Mouse (Mus musculus) midbrain, embryonic 13.5 days (tissue): ENCODE measurements around the gene Itih5. TPM values are rescaled to one million over a fixed set of nuclear protein-coding genes. Genes with fewer than 3 reads are reported as not detected.

ENCODE experiments used
- ATAC-seq: fragments of 200-750 bp; cut with Nextera tagmentation; 2 replicates; pipeline ENCODE4 v1.8.0; 2017; ENCODE audit warnings: mild to moderate bottlenecking, moderate TSS enrichment, moderate library complexity
- H3K27ac ChIP-seq: fragments of 300-500 bp; sonication (generic); 2 replicates; pipeline ENCODE4 v1.5.1; 2015; ENCODE audit warnings: inconsistent platforms, mild to moderate bottlenecking, moderate library complexity
- H3K27me3 ChIP-seq: fragments of 300-500 bp; sonication (generic); 2 replicates; pipeline ENCODE4 v1.6.1; 2015; ENCODE audit warnings: mild to moderate bottlenecking, inconsistent platforms
- H3K36me3 ChIP-seq: fragments of 300-500 bp; sonication (generic); 2 replicates; pipeline ENCODE4 v1.6.1; 2015; ENCODE audit warnings: mild to moderate bottlenecking, inconsistent platforms
- H3K4me1 ChIP-seq: fragments of 300-500 bp; sonication (generic); replicated peaks from 2 replicates; pipeline ENCODE4 v1.6.1; 2015; ENCODE audit warnings: inconsistent platforms
- H3K4me2 ChIP-seq: fragments of 300-500 bp; sonication (generic); replicated peaks from 2 replicates; pipeline ENCODE4 v1.6.1; 2015; ENCODE audit warnings: moderate library complexity, mild to moderate bottlenecking, inconsistent platforms
- H3K4me3 ChIP-seq: fragments of 300-500 bp; sonication (generic); replicated peaks from 2 replicates; pipeline ENCODE4 v1.5.1; 2015; ENCODE audit warnings: mild to moderate bottlenecking, inconsistent platforms
- H3K9ac ChIP-seq: fragments of 300-500 bp; sonication (generic); replicated peaks from 2 replicates; pipeline ENCODE4 v1.6.1; 2015; ENCODE audit warnings: mild to moderate bottlenecking, inconsistent platforms
- H3K9me3 ChIP-seq: fragments of 300-500 bp; sonication (generic); 2 replicates; pipeline ENCODE4 v1.6.1; 2016; ENCODE audit warnings: mild to moderate bottlenecking, inconsistent platforms
- WGBS: fragments of 180-500 bp; shearing (Covaris S2); methylation state at CpG from one replicate; pipeline ENCODE4 v1.1.7; 2015; 5-methylcytosine and 5-hydroxymethylcytosine counted together
- polyA plus RNA-seq: library from polyadenylated mRNA; unstranded; fragments of >200 nt; fragmentation: Nextera tagmentation; extraction: Ambion mirVana; gene quantifications from 2 replicates; pipeline ENCODE4 v1.2.1, GENCODE M21; 2015

The Itih5 gene
- polyA plus RNA-seq, 1 experiment from 2014 or later = 6.2 TPM

DNA sequence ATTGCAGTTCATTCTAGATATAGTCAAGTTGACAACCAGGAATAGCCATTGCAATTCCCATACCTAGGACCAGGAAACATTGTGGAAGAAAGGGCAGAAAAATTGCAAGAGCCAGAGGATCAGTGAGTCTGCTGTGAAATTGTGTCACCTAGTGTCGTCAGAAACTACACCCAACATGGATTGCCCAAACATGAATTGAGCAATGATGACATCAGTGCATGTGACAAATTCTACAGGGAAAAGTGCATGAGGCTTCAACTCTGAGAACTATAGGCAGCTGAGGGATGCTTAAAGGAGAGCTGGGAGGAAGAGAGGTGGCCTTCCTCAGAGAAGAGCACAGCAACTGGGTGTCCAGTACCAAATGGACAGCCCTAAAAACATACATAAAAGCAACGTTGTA, 16.1 kb upstream of the Itih5 start:
- H3K4me2 ChIP-seq = no peak overlapping the region
- no peaks in the 10 kb centered on the region for H3K9me3 ChIP-seq
- no peaks in the 10 kb centered on the region for H3K4me1 ChIP-seq
- no peak overlapping the region for H3K4me3 ChIP-seq
- WGBS = 92% methylated on average over 2 of the region's 2 CpGs
- H3K27ac ChIP-seq = no peak overlapping the region
- H3K27me3 ChIP-seq = no peaks in the 10 kb centered on the region
- H3K36me3 ChIP-seq = no peaks in the 10 kb centered on the region
- H3K9ac ChIP-seq = no peak overlapping the region
- ATAC-seq = no peak

DNA sequence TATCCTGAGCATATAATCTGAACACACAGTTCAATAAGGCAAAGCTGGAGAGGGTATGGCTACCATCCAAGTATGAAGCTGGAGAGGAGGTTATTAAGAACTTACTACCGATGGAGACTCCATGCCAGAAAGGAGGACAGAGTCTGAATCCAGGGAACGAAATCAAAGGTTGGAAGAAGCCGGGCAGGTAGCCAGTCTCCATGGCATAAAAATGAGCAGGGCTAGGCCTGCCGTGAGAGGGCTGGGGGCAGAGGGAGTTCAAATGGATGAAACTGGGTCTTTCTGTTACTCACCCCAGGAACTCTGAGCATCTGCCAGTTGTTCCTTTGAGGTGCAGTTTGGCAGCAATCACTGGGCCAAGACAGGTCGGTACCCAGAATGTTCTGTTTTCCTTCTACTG, 12.9 kb upstream of the Itih5 start:
- Histone ChIP-seq H3K4me2 (no peak overlapping the region), H3K4me1 (no peaks in the 10 kb centered on the region), H3K9ac (no peak overlapping the region), H3K4me3 (no peak overlapping the region), H3K9me3 (no peaks in the 10 kb centered on the region), H3K27me3 (no peaks in the 10 kb centered on the region), H3K27ac (no peak overlapping the region), H3K36me3 (no peaks in the 10 kb centered on the region)
- ATAC-seq = no peak
- WGBS = 77% methylated on average over 5 of the region's 5 CpGs

DNA sequence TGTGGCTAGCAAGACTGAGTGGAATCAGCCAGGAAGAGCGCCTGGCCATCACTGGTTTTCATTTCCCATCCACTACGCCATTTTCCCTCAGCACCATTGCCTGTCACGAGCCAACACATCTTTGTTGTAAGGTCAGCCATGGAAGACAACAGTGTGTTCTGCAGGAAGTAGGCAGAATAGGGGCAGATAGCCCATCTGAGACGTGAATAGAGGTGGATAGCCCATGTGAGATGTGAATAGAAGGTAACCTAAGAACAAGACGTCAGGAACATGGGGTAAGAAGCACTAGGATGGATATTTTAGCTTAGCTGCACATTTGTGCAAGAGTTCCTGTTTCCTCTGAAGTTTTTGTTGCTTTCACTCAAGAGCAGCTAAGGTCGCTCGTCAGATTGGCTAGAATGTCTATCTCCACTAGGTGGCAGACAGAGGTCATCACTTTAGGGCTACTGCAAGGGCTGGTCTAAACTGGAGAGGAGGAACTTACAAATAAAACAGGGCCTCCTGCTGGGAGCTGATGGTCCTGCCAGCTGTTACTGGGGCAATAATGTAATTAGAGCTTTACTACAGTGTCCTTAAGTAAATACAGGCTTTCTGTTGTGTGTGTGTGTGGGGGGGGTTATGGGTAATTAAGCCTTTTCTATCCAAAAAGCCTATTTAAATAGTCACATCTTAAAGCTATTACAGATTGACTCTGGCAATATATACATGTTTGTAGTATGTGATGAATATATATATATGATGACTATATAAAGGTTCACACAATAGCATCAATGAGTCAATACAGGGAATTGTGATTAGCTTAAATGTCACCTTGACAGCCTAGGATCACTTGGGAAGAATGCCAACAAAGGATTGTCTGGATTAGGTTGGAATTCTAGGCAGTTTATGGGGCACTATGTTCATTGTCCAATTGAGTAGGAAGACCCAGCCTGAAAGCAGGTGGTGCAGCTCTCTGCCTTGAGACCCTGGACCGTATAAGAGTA, 10.6 kb upstream of the Itih5 start:
- H3K9ac ChIP-seq = no peak overlapping the region
- H3K4me2 ChIP-seq = no peak overlapping the region
- H3K9me3 ChIP-seq = no peaks in the 10 kb centered on the region
- H3K27me3 ChIP-seq = no peaks in the 10 kb centered on the region
- peak; percentile 90 for ATAC-seq
- H3K4me1 ChIP-seq = no peaks in the 10 kb centered on the region
- no peaks in the 10 kb centered on the region for H3K36me3 ChIP-seq
- no peak overlapping the region for H3K27ac ChIP-seq
- WGBS = 35% methylated on average over 8 of the region's 8 CpGs
- H3K4me3 ChIP-seq = no peak overlapping the region

DNA sequence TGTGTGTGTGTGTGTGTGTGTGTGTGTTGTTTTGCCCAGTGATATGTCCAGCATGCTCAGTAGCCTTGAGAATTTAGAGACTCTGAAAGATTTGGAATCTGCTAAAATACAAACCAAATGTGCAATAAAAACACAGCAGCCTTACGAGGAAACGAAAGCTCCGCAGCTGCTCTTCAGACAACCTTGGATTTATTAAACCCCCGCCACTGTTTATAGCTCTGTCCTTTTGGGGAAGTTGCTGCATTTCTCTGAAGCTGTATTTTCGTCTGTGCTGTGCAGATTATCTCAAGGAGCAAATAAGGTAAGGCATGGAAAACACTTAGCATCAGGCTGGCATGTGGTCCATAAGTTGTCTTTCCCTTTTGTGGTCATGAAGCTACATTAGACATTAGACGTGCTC, 7.9 kb upstream of the Itih5 start:
- Histone ChIP-seq H3K9ac (no peak overlapping the region), H3K4me1 (no peaks in the 10 kb centered on the region), H3K36me3 (no peaks in the 10 kb centered on the region), H3K4me2 (no peak overlapping the region), H3K27ac (no peak overlapping the region), H3K4me3 (no peak overlapping the region), H3K27me3 (no peaks in the 10 kb centered on the region), H3K9me3 (no peaks in the 10 kb centered on the region)
- no peak for ATAC-seq
- WGBS = 82% methylated on average over 6 of the region's 6 CpGs

DNA sequence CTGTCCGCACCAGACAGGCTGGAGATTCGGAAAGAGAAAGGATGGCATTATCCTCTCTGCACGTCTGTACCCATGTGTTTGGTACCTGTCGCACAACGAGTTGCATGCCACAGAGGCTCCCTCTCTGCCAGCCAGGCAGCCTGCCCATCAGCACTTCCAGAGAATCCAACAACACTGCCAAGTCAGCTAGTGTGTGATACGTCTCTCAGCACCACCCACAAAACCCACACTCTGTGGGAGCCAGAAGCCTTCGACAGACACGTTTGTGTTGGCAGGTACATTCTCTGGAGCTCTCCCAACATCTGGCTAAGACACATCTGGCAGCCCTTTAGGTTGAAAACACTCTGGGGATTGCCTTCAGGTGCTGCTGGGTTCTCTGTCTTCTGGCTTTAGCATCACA, 6.2 kb upstream of the Itih5 start:
- H3K9ac ChIP-seq = no peak overlapping the region
- no peaks in the 10 kb centered on the region for H3K36me3 ChIP-seq
- H3K4me1 ChIP-seq = no peaks in the 10 kb centered on the region
- H3K4me2 ChIP-seq = no peak overlapping the region
- WGBS = 86% methylated on average over 8 of the region's 8 CpGs
- no peak for ATAC-seq
- no peak overlapping the region for H3K27ac ChIP-seq
- no peaks in the 10 kb centered on the region for H3K9me3 ChIP-seq
- H3K27me3 ChIP-seq = no peaks in the 10 kb centered on the region
- H3K4me3 ChIP-seq = no peak overlapping the region

DNA sequence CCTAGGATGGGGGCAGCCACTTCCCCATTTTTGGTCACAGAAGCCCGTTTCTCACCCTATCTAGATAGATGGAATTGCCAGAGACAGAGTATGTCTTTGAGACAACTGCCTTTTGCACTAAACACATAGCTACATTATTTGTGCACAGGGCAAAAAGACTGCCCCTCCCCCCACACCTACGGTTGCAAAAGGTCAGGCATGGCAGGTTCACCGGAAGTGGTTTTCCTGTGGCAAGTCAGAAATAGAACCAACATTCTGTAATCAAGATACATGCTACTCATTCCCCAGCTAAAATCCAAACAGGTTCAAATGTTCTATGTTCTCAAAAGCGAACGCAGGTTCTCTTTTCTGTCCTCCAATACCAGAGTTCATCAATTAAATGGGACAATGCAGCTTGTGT, 781 bp upstream of the Itih5 start:
- H3K4me2 ChIP-seq = no peak overlapping the region
- ATAC-seq = no peak
- H3K27ac ChIP-seq = no peak overlapping the region
- no peaks in the 10 kb centered on the region for H3K27me3 ChIP-seq
- 91% methylated on average over 5 of the region's 5 CpGs for WGBS
- no peak overlapping the region for H3K9ac ChIP-seq
- peaks cover 11% of the 10 kb centered on the region for H3K4me1 ChIP-seq
- no peaks in the 10 kb centered on the region for H3K36me3 ChIP-seq
- no peaks in the 10 kb centered on the region for H3K9me3 ChIP-seq
- no peak overlapping the region for H3K4me3 ChIP-seq

DNA sequence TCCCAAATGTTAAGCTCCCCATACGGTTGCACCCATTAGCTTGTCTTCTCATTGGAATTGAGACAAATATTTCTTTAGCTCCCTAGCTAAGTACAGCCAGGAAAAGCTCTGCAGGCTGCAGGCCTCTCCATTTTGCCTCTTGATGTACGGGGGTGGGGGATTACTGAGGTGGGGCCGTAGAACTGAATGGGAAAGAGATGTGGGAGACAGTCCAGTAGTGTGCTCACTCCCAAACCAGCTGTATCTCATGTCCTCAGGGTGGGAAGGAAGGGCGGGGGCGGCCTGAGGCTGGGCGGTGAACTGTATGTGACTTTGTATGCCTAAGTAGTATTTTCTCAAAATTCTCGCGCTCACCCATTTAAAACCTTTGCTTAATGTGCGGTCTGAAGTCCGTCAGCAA, 3.8 kb downstream of the Itih5 start:
- 87% methylated on average over 10 of the region's 10 CpGs for WGBS
- Histone ChIP-seq H3K4me3 (no peak overlapping the region), H3K27ac (no peak overlapping the region), H3K9ac (no peak overlapping the region), H3K4me1 (peaks cover 11% of the 10 kb centered on the region), H3K27me3 (no peaks in the 10 kb centered on the region), H3K9me3 (no peaks in the 10 kb centered on the region), H3K36me3 (no peaks in the 10 kb centered on the region), H3K4me2 (no peak overlapping the region)
- no peak for ATAC-seq

DNA sequence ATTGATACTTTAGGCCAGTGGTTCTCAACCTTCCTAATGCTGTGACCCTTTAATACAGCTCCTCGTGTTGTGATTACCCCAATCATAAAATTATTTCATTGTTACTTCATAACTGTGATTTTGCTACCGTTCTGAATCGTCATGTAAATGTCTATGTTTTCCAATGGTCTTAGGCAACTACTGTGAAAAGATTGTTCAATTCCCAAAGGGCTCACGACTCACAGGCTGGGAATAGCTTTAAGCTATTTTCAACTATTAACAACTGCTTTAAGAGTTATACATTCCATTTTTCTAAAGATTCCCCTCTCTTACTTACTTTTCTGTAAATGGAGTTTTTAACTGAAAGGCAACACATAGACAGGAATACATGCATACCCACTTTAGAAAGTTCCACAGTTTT, 8.6 kb downstream of the Itih5 start:
- Histone ChIP-seq H3K4me2 (no peak overlapping the region), H3K27ac (no peak overlapping the region), H3K4me3 (no peak overlapping the region), H3K9ac (no peak overlapping the region), H3K36me3 (no peaks in the 10 kb centered on the region), H3K4me1 (no peaks in the 10 kb centered on the region), H3K27me3 (no peaks in the 10 kb centered on the region), H3K9me3 (no peaks in the 10 kb centered on the region)
- no peak for ATAC-seq
- 91% methylated on average over 4 of the region's 4 CpGs for WGBS

DNA sequence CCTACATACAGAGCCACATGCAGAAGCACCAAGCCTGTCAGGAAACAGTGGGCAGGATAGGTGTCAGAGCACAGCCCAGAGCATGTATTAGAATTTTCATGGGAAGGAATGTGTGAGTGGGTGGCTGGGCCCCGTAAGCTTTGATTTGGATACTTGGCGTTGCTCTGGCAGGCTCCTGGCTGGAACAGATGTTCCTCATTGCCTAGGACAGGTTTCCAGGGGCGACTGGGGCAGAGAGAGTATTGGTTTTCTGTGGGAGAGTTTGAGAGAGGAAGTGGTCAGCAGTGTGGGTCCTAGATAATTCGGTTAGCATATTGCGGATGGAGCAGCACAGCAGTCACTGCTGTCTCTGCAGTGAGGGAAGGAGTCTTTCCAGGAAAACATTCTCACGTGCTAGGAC, 13.3 kb downstream of the Itih5 start:
- Histone ChIP-seq H3K4me1 (no peaks in the 10 kb centered on the region), H3K4me3 (no peak overlapping the region), H3K4me2 (no peak overlapping the region), H3K27ac (no peak overlapping the region), H3K36me3 (no peaks in the 10 kb centered on the region), H3K9me3 (no peaks in the 10 kb centered on the region), H3K27me3 (no peaks in the 10 kb centered on the region), H3K9ac (no peak overlapping the region)
- ATAC-seq = no peak
- 82% methylated on average over 6 of the region's 6 CpGs for WGBS

DNA sequence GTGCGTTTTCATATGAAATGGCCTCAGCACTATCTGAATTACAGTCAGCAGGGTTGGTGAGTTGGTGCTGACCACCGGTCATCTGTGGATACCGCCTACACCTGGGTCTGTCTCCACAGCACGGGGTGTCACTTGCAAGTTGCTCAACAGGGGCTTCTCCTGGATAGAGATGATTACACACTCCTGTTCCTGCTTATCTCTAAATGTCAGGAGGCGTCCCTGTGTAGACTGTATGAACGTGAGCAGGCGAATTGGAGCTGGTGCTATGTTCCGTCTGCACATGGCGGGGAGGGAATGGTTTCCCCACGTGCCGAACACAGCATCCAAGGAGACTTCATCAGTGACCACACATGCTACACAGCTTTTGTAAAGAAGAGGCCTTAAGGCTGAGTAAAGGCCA, 13.9 kb downstream of the Itih5 start:
- WGBS = 93% methylated on average over 11 of the region's 11 CpGs
- ATAC-seq = no peak
- no peak overlapping the region for H3K9ac ChIP-seq
- no peak overlapping the region for H3K27ac ChIP-seq
- H3K4me2 ChIP-seq = no peak overlapping the region
- H3K36me3 ChIP-seq = no peaks in the 10 kb centered on the region
- H3K4me1 ChIP-seq = no peaks in the 10 kb centered on the region
- no peaks in the 10 kb centered on the region for H3K9me3 ChIP-seq
- no peak overlapping the region for H3K4me3 ChIP-seq
- no peaks in the 10 kb centered on the region for H3K27me3 ChIP-seq

DNA sequence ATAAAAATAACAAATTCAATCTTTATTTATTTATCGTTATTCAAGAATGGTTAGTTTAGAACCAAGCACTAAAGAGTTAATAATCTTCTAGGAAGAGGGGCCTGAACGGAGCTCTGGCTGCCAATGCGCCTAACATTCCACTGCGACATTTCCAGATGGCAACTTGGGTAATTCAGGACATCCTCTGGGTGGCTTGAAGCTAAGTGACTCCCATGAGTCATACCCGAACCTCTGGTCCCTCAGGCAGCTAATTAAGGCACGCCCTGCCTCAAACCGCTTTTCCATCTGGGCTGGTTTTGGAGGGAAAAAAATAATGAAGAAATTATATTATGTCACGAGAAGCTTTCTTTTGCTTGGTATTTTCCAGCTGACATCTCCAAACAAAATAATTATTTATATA, 14.6 kb downstream of the Itih5 start:
- Histone ChIP-seq H3K4me2 (no peak overlapping the region), H3K36me3 (no peaks in the 10 kb centered on the region), H3K27ac (no peak overlapping the region), H3K9me3 (no peaks in the 10 kb centered on the region), H3K27me3 (no peaks in the 10 kb centered on the region), H3K4me1 (no peaks in the 10 kb centered on the region), H3K4me3 (no peak overlapping the region), H3K9ac (no peak overlapping the region)
- ATAC-seq = no peak
- WGBS = 75% methylated on average over 8 of the region's 8 CpGs

DNA sequence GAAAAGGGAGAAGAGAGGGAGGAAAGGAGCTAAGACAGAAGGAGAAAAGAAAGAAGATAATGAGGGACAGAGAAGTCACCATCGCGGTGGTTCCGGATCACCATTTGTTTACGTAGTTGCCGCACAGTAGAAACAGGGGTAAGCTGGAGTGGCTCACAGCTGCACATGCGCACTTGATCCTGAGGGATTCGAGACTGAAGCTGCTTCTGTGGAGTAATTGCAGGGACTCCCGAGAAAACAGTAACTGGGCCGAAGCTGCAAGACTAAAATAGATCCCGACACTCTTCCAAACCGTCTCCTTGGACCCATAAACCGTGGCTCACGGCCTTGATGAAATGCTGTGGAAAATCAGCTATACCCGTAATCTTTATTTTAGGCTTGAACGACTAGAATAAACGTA, 16.6 kb downstream of the Itih5 start:
- no peak for ATAC-seq
- no peak overlapping the region for H3K9ac ChIP-seq
- H3K27me3 ChIP-seq = no peaks in the 10 kb centered on the region
- H3K27ac ChIP-seq = no peak overlapping the region
- H3K36me3 ChIP-seq = no peaks in the 10 kb centered on the region
- no peaks in the 10 kb centered on the region for H3K4me1 ChIP-seq
- no peak overlapping the region for H3K4me2 ChIP-seq
- no peak overlapping the region for H3K4me3 ChIP-seq
- H3K9me3 ChIP-seq = no peaks in the 10 kb centered on the region
- WGBS = 91% methylated on average over 16 of the region's 16 CpGs

DNA sequence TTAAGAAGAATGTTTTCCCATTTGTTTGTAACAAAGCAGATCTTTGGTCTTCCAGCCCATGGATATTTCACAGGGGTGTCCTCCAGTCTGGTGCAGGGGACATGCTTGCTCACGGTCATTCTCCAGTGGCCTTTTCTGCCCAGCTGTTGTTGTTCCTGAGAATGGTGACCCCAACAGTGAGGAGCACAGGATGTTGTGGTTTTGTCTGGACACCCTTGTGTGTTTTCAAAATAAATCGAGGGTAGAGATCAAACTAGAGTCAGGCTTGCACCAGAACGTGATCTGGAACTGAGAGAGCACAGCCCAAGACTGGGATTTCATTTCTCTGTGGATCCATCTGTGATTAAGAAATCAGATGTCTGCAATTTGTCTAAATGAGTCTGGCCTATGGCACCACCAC, 40.2 kb downstream of the Itih5 start:
- WGBS = 76% methylated on average over 3 of the region's 3 CpGs
- H3K9ac ChIP-seq = no peak overlapping the region
- no peaks in the 10 kb centered on the region for H3K9me3 ChIP-seq
- ATAC-seq = no peak
- no peaks in the 10 kb centered on the region for H3K27me3 ChIP-seq
- H3K27ac ChIP-seq = no peak overlapping the region
- H3K4me3 ChIP-seq = no peak overlapping the region
- no peaks in the 10 kb centered on the region for H3K4me1 ChIP-seq
- no peaks in the 10 kb centered on the region for H3K36me3 ChIP-seq
- no peak overlapping the region for H3K4me2 ChIP-seq
